Mouse (Mus musculus): Measurements from ENCODE around the gene Ppox. TPM values are rescaled to one million over a fixed set of nuclear protein-coding genes. Genes with fewer than 3 reads are reported as not detected.

The Ppox gene
- polyA plus RNA-seq, 1 experiment: 7.1 TPM

DNA sequence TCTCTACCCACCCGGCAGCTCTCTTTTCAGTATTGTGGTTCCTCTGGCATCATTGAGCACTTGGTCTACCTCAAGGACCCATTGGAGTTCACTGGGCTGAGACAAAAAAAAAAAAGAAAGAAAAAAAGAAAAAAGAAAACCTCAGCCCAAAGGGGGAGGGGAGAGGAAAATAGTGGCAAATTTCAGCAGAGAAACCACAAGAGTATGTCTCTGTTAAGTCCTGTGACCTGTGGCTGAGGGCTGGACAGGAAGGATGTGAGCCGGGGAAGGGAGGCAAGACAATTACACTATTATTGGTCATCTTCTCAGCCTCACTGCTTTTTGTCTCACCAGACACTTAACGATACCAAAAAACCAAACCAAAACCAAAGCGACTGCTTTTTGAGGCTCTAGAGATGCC lies 49.1 kb downstream of the Ppox start:
- H3K27ac ChIP-seq (ENCODE audit: control insufficient read depth, insufficient read depth, low read depth, low read length): no peak overlapping the region
- H3K36me3 ChIP-seq (ENCODE audit: control insufficient read depth, insufficient read depth, low read length): peaks cover 1% of the 10 kb centered on the region; the same call in 1 of the 2 replicates
- no peak overlapping the region for H3K4me3 ChIP-seq (ENCODE audit: control insufficient read depth, low read depth, low read length)
- H3K4me1 ChIP-seq (ENCODE audit: control insufficient read depth, insufficient read depth, low read length): peaks cover 2% of the 10 kb centered on the region; the same call in 1 of the 2 replicates
- no peak for TF ChIP-seq POLR2A (IDR thresholded peaks at IDR 0.05; ENCODE audit: control insufficient read depth, low read depth, low read length)
- TF ChIP-seq CTCF (IDR thresholded peaks at IDR 0.05; ENCODE audit: control insufficient read depth, insufficient read depth, insufficient replicate concordance, low read depth, low read length): no peak
- no peaks in the 10 kb centered on the region for H3K27me3 ChIP-seq (ENCODE audit: control insufficient read depth, insufficient read depth, low read length)

DNA sequence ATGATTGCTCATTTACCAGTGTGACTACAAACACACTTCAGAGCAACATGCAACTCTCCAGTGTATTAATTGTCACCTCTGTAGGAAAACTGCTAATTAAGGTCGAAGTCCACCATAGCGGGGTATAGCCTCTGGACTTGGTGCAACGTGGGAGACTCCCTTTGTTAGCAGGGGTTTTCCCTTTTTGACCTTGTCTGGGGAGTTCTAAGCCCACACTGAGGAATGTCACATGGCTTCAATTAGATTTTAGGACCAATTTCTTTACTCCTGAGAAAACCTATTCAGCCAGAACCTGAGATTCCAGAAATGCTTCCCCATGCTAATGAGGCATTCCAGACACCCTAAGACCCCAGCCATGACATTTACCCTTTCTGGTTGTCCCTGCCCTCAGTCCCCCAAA lies 50.8 kb downstream of the Ppox start:
- Histone ChIP-seq H3K36me3 (ENCODE audit: control insufficient read depth, insufficient read depth, low read length) (no peaks in the 10 kb centered on the region), H3K4me1 (ENCODE audit: control insufficient read depth, insufficient read depth, low read length) (peaks cover 2% of the 10 kb centered on the region), H3K27me3 (ENCODE audit: control insufficient read depth, insufficient read depth, low read length) (no peaks in the 10 kb centered on the region), H3K27ac (ENCODE audit: control insufficient read depth, insufficient read depth, low read depth, low read length) (no peak overlapping the region), H3K4me3 (ENCODE audit: control insufficient read depth, low read depth, low read length) (no peak overlapping the region)
- TF ChIP-seq POLR2A (IDR thresholded peaks at IDR 0.05; ENCODE audit: control insufficient read depth, low read depth, low read length) (no peak), CTCF (IDR thresholded peaks at IDR 0.05; ENCODE audit: control insufficient read depth, insufficient read depth, insufficient replicate concordance, low read depth, low read length) (no peak)

DNA sequence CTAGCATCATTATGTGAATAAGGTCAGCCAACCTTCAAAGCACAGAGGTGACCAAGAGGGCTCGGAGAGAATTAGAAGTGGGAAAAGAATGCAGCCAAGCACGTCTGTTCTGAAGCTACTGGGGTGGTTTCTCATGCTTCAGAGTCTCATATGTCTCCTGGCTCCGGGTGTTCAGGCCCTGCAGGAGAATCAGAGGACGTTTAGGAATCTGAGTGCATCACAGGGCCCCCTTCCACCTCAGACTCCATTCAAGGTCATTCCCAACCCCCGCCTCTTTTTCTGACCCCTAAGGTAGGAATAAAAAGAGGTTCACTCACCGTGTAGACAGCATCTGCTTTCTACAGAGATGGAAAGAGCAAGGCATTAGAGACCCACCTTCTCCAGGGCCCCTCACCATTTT lies 51.2 kb downstream of the Ppox start:
- Histone ChIP-seq H3K27me3 (ENCODE audit: control insufficient read depth, insufficient read depth, low read length) (no peaks in the 10 kb centered on the region), H3K27ac (ENCODE audit: control insufficient read depth, insufficient read depth, low read depth, low read length) (no peak overlapping the region), H3K36me3 (ENCODE audit: control insufficient read depth, insufficient read depth, low read length) (no peaks in the 10 kb centered on the region), H3K4me3 (ENCODE audit: control insufficient read depth, low read depth, low read length) (no peak overlapping the region), H3K4me1 (ENCODE audit: control insufficient read depth, insufficient read depth, low read length) (peaks cover 2% of the 10 kb centered on the region)
- no peak for TF ChIP-seq CTCF (IDR thresholded peaks at IDR 0.05; ENCODE audit: control insufficient read depth, insufficient read depth, insufficient replicate concordance, low read depth, low read length)
- no peak for TF ChIP-seq POLR2A (IDR thresholded peaks at IDR 0.05; ENCODE audit: control insufficient read depth, low read depth, low read length)

- H3K27me3 ChIP-seq (ENCODE audit: control insufficient read depth, insufficient read depth, low read length): no peaks in the 10 kb centered on the region
- TF ChIP-seq CTCF (IDR thresholded peaks at IDR 0.05; ENCODE audit: control insufficient read depth, insufficient read depth, insufficient replicate concordance, low read depth, low read length) (no peak), POLR2A (IDR thresholded peaks at IDR 0.05; ENCODE audit: control insufficient read depth, low read depth, low read length) (no peak)
- no peak overlapping the region for H3K27ac ChIP-seq (ENCODE audit: control insufficient read depth, insufficient read depth, low read depth, low read length)
- no peak overlapping the region for H3K4me3 ChIP-seq (ENCODE audit: control insufficient read depth, low read depth, low read length)
- no peaks in the 10 kb centered on the region for H3K36me3 ChIP-seq (ENCODE audit: control insufficient read depth, insufficient read depth, low read length)
- peaks cover 2% of the 10 kb centered on the region for H3K4me1 ChIP-seq (ENCODE audit: control insufficient read depth, insufficient read depth, low read length)
Measured at GRCm38 (mm10) chr1:171227879-171228278, 53.1 kb downstream of the Ppox start.

- Histone ChIP-seq H3K27me3 (ENCODE audit: control insufficient read depth, insufficient read depth, low read length) (no peaks in the 10 kb centered on the region), H3K4me1 (ENCODE audit: control insufficient read depth, insufficient read depth, low read length) (peaks cover 3% of the 10 kb centered on the region), H3K36me3 (ENCODE audit: control insufficient read depth, insufficient read depth, low read length) (no peaks in the 10 kb centered on the region), H3K4me3 (ENCODE audit: control insufficient read depth, low read depth, low read length) (peak overlapping the region; percentile 37; the same call in 1 of the 2 replicates), H3K27ac (ENCODE audit: control insufficient read depth, insufficient read depth, low read depth, low read length) (no peak overlapping the region)
- TF ChIP-seq POLR2A (IDR thresholded peaks at IDR 0.05; ENCODE audit: control insufficient read depth, low read depth, low read length): no peak
- TF ChIP-seq CTCF (IDR thresholded peaks at IDR 0.05; ENCODE audit: control insufficient read depth, insufficient read depth, insufficient replicate concordance, low read depth, low read length): no peak
Measured at GRCm38 (mm10) chr1:171226780-171227179, 54.2 kb downstream of the Ppox start.

Other genes starting within 250 kb of the Ppox start
- 30.9 and 52.1 TPM in 2 replicates for gene Fcgr3, start 216.3 kb downstream of the Ppox start, polyA plus RNA-seq (2012; rRNA removed)
- gene Cfap126, start 167.3 kb downstream of the Ppox start, polyA plus RNA-seq (2012; rRNA removed): 309 and 314 TPM in 2 replicates
- gene Sdhc, start 130.6 kb downstream of the Ppox start, polyA plus RNA-seq (2012; rRNA removed): 85.3 and 105 TPM in 2 replicates
- gene Mpz, start 130.5 kb downstream of the Ppox start, polyA plus RNA-seq (2012; rRNA removed): 2.8 and 3.0 TPM in 2 replicates
- 2.9 and 4.6 TPM in 2 replicates for gene Pcp4l1, start 84.9 kb downstream of the Ppox start, polyA plus RNA-seq (2012; rRNA removed)
- 0.04 and 0.16 TPM in 2 replicates for gene Nr1i3, start 67.2 kb downstream of the Ppox start, polyA plus RNA-seq (2012; rRNA removed)
- gene Tomm40l, start 58.7 kb downstream of the Ppox start, polyA plus RNA-seq (2012; rRNA removed): 4.5 and 6.5 TPM in 2 replicates
- gene Apoa2, start 56.1 kb downstream of the Ppox start, polyA plus RNA-seq (2012; rRNA removed): 8.0 and 8.3 TPM in 2 replicates
- gene Fcer1g, start 46.8 kb downstream of the Ppox start, polyA plus RNA-seq (2012; rRNA removed): 5.8 and 8.2 TPM in 2 replicates
- 0.52 and 1.0 TPM in 2 replicates for gene Adamts4, start 30.8 kb downstream of the Ppox start, polyA plus RNA-seq (2012; rRNA removed)
- 86.0 and 91.4 TPM in 2 replicates for gene Ndufs2, start 29.8 kb downstream of the Ppox start, polyA plus RNA-seq (2012; rRNA removed)
- gene B4galt3, start 10.9 kb downstream of the Ppox start, polyA plus RNA-seq (2012; rRNA removed): 25.0 and 32.3 TPM in 2 replicates
- gene Usp21, start 6.8 kb upstream of the Ppox start, polyA plus RNA-seq (2012; rRNA removed): 38.4 and 38.7 TPM in 2 replicates
- 19.1 and 20.0 TPM in 2 replicates for gene Ufc1, start 13.8 kb upstream of the Ppox start, polyA plus RNA-seq (2012; rRNA removed)
- 158 and 176 TPM in 2 replicates for gene Dedd, start 48.0 kb upstream of the Ppox start, polyA plus RNA-seq (2012; rRNA removed)
- 74.2 and 82.8 TPM in 2 replicates for gene Nit1, start 64.5 kb upstream of the Ppox start, polyA plus RNA-seq (2012; rRNA removed)
- gene Pfdn2, start 64.5 kb upstream of the Ppox start, polyA plus RNA-seq (2012; rRNA removed): 23.9 and 25.8 TPM in 2 replicates
- gene Klhdc9, start 79.6 kb upstream of the Ppox start, polyA plus RNA-seq (2012; rRNA removed): 10.6 and 10.9 TPM in 2 replicates
- 6.5 and 8.5 TPM in 2 replicates for gene Nectin4, start 88.9 kb upstream of the Ppox start, polyA plus RNA-seq (2012; rRNA removed)
- gene Arhgap30, start 107.8 kb upstream of the Ppox start, polyA plus RNA-seq (2012; rRNA removed): 8.0 and 11.5 TPM in 2 replicates
- gene Usf1, start 130.1 kb upstream of the Ppox start, polyA plus RNA-seq (2012; rRNA removed): 24.4 and 28.8 TPM in 2 replicates
- gene Tstd1, start 137.7 kb upstream of the Ppox start, polyA plus RNA-seq (2012; rRNA removed): 0.82 and 1.4 TPM in 2 replicates
- gene F11r, start 156.3 kb upstream of the Ppox start, polyA plus RNA-seq (2012; rRNA removed): 20.2 and 28.6 TPM in 2 replicates
- gene Alyref2, start 222.3 kb upstream of the Ppox start, polyA plus RNA-seq (2012; rRNA removed): 2.2 TPM in 2 replicates